Mouse (Mus musculus) large intestine, adult 2 months (tissue): ENCODE data around the gene Klrb1c. TPM values are rescaled to one million over a fixed set of nuclear protein-coding genes. Genes with fewer than 3 reads are reported as not detected.
A peak's percentile ranks its signal among the peaks of the same experiment; 100 is the strongest.
"Not testable (repeated sequence)": the region's sequence is repeated elsewhere in the genome, so short reads cannot be mapped to it uniquely, and the experiment has no call there.

Source experiments
- DNase-seq: peaks from one replicate; pipeline ENCODE4 v3.0.0-alpha.2; 2012; ENCODE audit warnings: low read depth, low spot score
- WGBS: fragments of 180-500 bp; shearing (Covaris S2); methylation state at CpG from one replicate; pipeline ENCODE4 v1.1.7; 2018; 5-methylcytosine and 5-hydroxymethylcytosine counted together
- polyA plus RNA-seq: library from polyadenylated mRNA; depleted of rRNA; stranded (reverse); fragments of >200 nt; gene quantifications from 2 replicates; pipeline ENCODE4 v1.2.3, GENCODE M21; 2012

Gene Klrb1c
- polyA plus RNA-seq, 1 experiment, result 0.31 TPM

DNA sequence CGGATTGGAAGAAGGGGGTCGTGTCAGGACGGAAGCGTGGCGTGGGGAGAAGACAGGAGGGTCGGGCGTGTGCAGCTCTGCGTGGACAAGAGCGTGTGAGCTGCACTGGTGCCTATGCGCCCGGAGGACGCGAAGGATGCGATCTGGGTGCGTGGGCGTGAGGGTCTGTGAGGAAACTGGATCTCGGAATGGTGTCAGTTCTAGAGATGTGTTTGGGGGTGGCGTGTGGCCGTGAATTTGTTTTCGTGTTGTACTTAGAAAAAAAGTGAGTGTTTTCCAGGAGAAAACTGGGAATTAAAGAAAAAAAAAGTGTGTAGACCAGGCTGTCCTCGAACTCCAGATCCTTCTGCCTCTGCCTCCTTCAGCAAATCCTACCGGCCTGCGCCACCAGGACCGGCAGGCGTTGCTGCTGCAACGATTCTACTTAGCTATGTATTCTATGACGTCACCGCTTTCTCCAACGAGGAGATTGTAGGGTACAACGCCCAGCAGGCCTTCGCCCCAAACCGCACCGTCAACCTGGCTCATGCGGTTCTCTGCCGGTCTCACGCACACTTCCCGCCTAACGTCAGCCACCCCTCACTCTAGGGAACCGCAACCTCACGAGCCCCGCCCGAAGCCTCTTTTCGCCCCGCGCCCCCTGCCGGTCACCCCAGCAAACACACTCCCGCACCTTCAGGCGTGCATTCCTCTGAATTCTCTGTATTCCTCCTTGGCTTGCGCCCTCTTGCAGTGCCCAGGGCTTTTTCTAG, 10.3 kb upstream of the Klrb1c start:
- 1% methylated on average over 49 of the region's 49 CpGs for WGBS
- peak; percentile 40 for DNase-seq

DNA sequence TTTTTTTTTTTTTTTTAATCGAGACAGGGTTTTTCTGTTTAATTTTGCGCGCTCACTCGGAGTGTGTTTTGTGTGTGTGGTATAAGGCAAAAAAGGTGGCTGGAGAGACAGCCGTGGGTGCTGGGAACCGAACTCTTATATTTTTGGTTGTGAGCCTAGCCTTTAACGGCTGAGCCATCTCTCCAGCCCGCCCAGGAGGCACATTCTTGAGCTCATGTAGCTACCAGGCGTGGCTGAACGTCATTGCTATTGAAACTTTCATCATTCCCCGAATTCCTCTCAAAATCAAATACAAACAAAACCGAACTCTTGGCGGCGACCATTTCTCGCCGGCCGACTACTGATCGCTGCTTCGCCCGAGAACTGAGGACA, 9.7 kb upstream of the Klrb1c start:
- peak; percentile 40 for DNase-seq
- WGBS, result under 1% methylated on average over 20 of the region's 20 CpGs

- DNase-seq, result no peak
These were observed 9.1 kb upstream of the Klrb1c start for GRCm38 (mm10) chr6:128797936-128798771.

GRCm38 (mm10) chr6:128797185-128797905, 8.3 kb upstream of the Klrb1c start:
- no peak for DNase-seq
- WGBS, result 78% methylated on average over 12 of the region's 12 CpGs

More at GRCm38 (mm10) chr6:128797936-128798771, 9.1 kb upstream of the Klrb1c start:
- 31% methylated on average over 15 of the region's 15 CpGs for WGBS

- no peak for DNase-seq
- WGBS, result 75% methylated on average over 8 of the region's 8 CpGs
These were observed 7.4 kb upstream of the Klrb1c start for GRCm38 (mm10) chr6:128796321-128796955.

GRCm38 (mm10) chr6:128793734-128794133, 4.7 kb upstream of the Klrb1c start:
- 41% methylated on average over 6 of the region's 6 CpGs for WGBS
- DNase-seq, result no peak

DNA sequence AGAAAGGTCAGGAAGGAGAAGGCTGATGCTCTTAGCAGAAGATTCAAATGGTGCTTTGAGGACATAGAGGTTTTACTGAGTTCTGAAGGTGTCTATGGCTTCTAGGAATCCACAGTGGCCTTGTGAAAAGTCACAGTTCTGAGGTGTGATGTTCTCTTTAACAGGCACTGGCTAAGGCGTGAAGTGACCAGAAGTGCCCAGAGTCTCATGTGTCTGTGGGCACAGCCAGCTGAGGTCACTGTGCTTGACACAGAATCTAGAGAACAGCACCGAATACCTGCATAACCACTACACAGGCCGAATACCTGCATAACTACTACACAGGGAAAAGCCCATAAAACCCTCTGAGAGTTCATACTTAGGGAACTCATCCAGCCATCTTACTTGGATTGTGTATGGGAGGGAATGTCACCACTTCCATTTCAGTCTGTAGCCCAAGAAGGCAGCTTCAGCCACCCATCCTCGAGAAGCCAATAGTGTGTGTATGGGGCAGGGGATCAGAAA, 1.5 kb upstream of the Klrb1c start:
- not testable (repeated sequence) for DNase-seq
- WGBS, result 79% methylated on average over 4 of the region's 4 CpGs

GRCm38 (mm10) chr6:128788517-128788916, 498 bp downstream of the Klrb1c start:
- DNase-seq, result no peak
- WGBS, result 91% methylated on average over 1 of the region's 1 CpGs

GRCm38 (mm10) chr6:128786396-128786795, 2.6 kb downstream of the Klrb1c start:
- WGBS, result 72% methylated on average over 1 of the region's 1 CpGs
- not testable (repeated sequence) for DNase-seq

GRCm38 (mm10) chr6:128769481-128770253, 19.3 kb downstream of the Klrb1c start:
- DNase-seq, result no peak
- 77% methylated on average over 10 of the region's 10 CpGs for WGBS

- WGBS, result 79% methylated on average over 4 of the region's 4 CpGs
These were observed 21.0 kb downstream of the Klrb1c start for GRCm38 (mm10) chr6:128768047-128768446.

DNA sequence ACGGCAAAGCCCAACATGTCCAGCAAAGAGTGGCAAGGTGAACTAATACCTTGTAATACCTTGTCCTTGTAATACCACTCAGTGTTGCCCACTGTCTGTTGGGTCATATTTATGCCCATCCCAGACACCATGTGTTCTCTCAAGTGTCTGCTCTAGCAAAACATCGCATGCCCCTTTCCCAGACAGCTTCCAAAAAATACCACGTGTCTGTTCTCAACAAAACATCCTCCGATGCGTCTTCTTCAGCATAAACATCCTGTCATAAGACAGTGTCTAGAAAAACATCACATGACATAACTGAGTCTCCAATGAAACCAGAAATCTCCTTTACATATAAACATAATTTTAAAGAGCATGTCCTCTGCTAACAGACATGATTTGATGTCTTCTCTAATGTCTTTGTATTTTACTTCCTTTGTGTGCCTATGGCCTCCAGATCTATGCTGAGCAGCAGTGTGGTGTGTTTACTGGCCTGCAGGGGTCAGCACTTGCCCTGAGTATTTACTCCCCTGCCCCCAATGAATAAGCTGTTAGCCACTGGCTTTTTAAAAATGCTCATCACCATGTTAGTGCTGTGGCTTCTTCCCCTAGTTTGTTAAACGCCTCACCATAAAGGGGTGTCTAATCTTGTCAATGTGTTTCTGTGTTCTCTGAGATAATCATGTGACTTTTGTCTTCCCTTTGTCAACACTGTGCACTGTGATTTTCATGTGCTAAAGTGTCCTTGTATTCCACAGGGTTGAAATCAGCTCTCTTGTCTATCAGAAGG, 22.3 kb downstream of the Klrb1c start:
- 53% methylated on average over 6 of the region's 6 CpGs for WGBS
- DNase-seq, result not testable (repeated sequence)

More at GRCm38 (mm10) chr6:128768047-128768446, 21.0 kb downstream of the Klrb1c start:
- DNase-seq, result no peak

DNA sequence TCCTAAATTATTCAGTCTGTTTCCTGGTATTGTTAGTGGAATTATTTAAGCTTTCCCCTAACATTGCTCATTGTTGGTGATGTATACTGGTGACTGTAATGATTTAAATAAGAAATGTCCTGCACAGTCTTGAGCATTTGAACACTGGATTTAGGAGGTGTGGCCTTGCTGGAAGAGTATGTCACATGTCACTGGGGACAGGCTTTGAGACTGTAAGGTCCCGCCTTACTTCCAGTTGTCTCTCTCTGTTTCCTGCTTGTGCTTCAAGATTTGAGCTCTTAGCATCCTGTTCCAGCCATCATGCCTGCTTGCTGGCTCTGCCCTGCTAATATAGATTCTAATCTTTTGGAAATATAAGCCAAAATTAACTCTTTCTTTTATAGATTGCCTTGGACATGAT, 23.8 kb downstream of the Klrb1c start:
- no peak for DNase-seq
- WGBS, result 74% methylated on average over 1 of the region's 1 CpGs

DNA sequence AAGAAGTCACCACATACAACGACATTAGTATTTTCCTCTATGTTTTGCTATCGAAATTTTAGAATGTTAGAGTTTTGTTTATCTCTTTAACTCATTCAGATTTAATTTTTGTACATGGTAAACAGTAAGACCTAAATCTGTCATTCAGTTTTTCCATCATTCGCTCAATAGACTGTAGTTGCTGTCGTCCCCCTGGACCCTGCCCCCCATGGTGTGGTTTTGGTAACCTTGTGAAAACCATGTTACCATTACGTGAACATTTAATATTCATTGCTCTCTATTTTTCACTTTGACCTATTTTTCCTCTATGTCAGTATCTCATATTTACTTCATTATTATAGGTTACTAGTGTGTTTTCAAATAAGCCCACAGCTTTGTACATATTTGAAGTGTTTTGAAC, 24.4 kb downstream of the Klrb1c start:
- 24% methylated on average over 5 of the region's 5 CpGs for WGBS
- DNase-seq, result no peak

- 2% methylated on average over 30 of the region's 30 CpGs for WGBS
- DNase-seq, result peak; percentile 93
These were observed 25.1 kb downstream of the Klrb1c start for GRCm38 (mm10) chr6:128763736-128764523.

GRCm38 (mm10) chr6:128762892-128763670, 25.9 kb downstream of the Klrb1c start:
- DNase-seq, result not testable (repeated sequence)
- 87% methylated on average over 9 of the region's 10 CpGs for WGBS
